Mouse (Mus musculus): ENCODE results near the gene Prss46. TPM values are rescaled to one million over a fixed set of nuclear protein-coding genes. Genes with fewer than 3 reads are reported as not detected.
A peak's percentile ranks its signal among the peaks of the same experiment; 100 is the strongest.

The Prss46 gene
- polyA plus RNA-seq, 1 experiment from 2014 or later: not detected

- Histone ChIP-seq H3K9me3 (replicated peaks) (no peaks in the 10 kb centered on the region), H3K36me3 (no peaks in the 10 kb centered on the region), H3K4me1 (peaks cover 4% of the 10 kb centered on the region), H3K27me3 (ENCODE audit: low read depth, poor library complexity, severe bottlenecking) (peaks cover 8% of the 10 kb centered on the region; the same call in 1 of the 2 replicates), H3K4me3 (no peak within 1 kb of the TSS), H3K27ac (no peak within 1 kb of the TSS)
- no peak for DNase-seq (ENCODE audit: low spot score)
- WGBS: 78% methylated on average over 19 of the region's 19 CpGs
These were observed 9.9 kb upstream of the Prss46 start, which contains the start of gene Prss45 for GRCm38 (mm10) chr9:110834411-110834810. Prss45 (plus strand) TSS chr9:110834588.

GRCm38 (mm10) chr9:110834961-110835360 lies 9.3 kb upstream of the Prss46 start:
- Histone ChIP-seq H3K4me1 (peaks cover 4% of the 10 kb centered on the region), H3K27me3 (ENCODE audit: low read depth, poor library complexity, severe bottlenecking) (peaks cover 8% of the 10 kb centered on the region; the same call in 1 of the 2 replicates), H3K27ac (no peak overlapping the region), H3K9me3 (replicated peaks) (no peaks in the 10 kb centered on the region), H3K4me3 (no peak overlapping the region), H3K36me3 (no peaks in the 10 kb centered on the region)
- WGBS: 36% methylated on average over 10 of the region's 10 CpGs
- DNase-seq (ENCODE audit: low spot score): no peak

- no peak overlapping the region for H3K4me3 ChIP-seq
- H3K4me1 ChIP-seq: peaks cover 7% of the 10 kb centered on the region
- H3K9me3 ChIP-seq (replicated peaks): no peaks in the 10 kb centered on the region
- no peak for DNase-seq (ENCODE audit: low spot score)
- no peaks in the 10 kb centered on the region for H3K36me3 ChIP-seq
- no peak overlapping the region for H3K27ac ChIP-seq
- 71% methylated on average over 2 of the region's 2 CpGs for WGBS
- H3K27me3 ChIP-seq (ENCODE audit: low read depth, poor library complexity, severe bottlenecking): peaks cover 8% of the 10 kb centered on the region; the same call in 1 of the 2 replicates
These were observed 8.2 kb upstream of the Prss46 start for GRCm38 (mm10) chr9:110836112-110836511.

GRCm38 (mm10) chr9:110840905-110841304 lies 3.4 kb upstream of the Prss46 start:
- Histone ChIP-seq H3K4me3 (no peak overlapping the region), H3K9me3 (replicated peaks) (no peaks in the 10 kb centered on the region), H3K36me3 (no peaks in the 10 kb centered on the region), H3K27ac (no peak overlapping the region), H3K4me1 (peaks cover 5% of the 10 kb centered on the region; the same call in 1 of the 2 replicates), H3K27me3 (ENCODE audit: low read depth, poor library complexity, severe bottlenecking) (no peaks in the 10 kb centered on the region)
- WGBS: 90% methylated on average over 6 of the region's 6 CpGs
- no peak for DNase-seq (ENCODE audit: low spot score)

GRCm38 (mm10) chr9:110841438-110841837 lies 2.9 kb upstream of the Prss46 start:
- H3K36me3 ChIP-seq: no peaks in the 10 kb centered on the region
- no peaks in the 10 kb centered on the region for H3K9me3 ChIP-seq (replicated peaks)
- H3K27me3 ChIP-seq (ENCODE audit: low read depth, poor library complexity, severe bottlenecking): no peaks in the 10 kb centered on the region
- no peak overlapping the region for H3K27ac ChIP-seq
- H3K4me3 ChIP-seq: no peak overlapping the region
- H3K4me1 ChIP-seq: peaks cover 5% of the 10 kb centered on the region; the same call in 1 of the 2 replicates
- 82% methylated on average over 2 of the region's 2 CpGs for WGBS
- DNase-seq (ENCODE audit: low spot score): no peak

- Histone ChIP-seq H3K27ac (no peak overlapping the region), H3K36me3 (no peaks in the 10 kb centered on the region), H3K27me3 (ENCODE audit: low read depth, poor library complexity, severe bottlenecking) (no peaks in the 10 kb centered on the region), H3K4me3 (no peak overlapping the region), H3K9me3 (replicated peaks) (no peaks in the 10 kb centered on the region), H3K4me1 (0 out of 2 replicates have a peak, but pooled peaks cover 2% of the 10 kb centered on the region)
- 87% methylated on average over 7 of the region's 7 CpGs for WGBS
- DNase-seq (ENCODE audit: low spot score): no peak
These were observed 4.9 kb downstream of the Prss46 start for GRCm38 (mm10) chr9:110849162-110849561.

GRCm38 (mm10) chr9:110855903-110856302 lies 11.6 kb downstream of the Prss46 start:
- Histone ChIP-seq H3K9me3 (replicated peaks) (no peaks in the 10 kb centered on the region), H3K27me3 (ENCODE audit: low read depth, poor library complexity, severe bottlenecking) (peaks cover 38% of the 10 kb centered on the region), H3K36me3 (no peaks in the 10 kb centered on the region), H3K4me3 (no peak overlapping the region), H3K4me1 (peaks cover 17% of the 10 kb centered on the region), H3K27ac (no peak overlapping the region)
- DNase-seq (ENCODE audit: low spot score): no peak
- 71% methylated on average over 7 of the region's 7 CpGs for WGBS

- peaks cover 38% of the 10 kb centered on the region for H3K27me3 ChIP-seq (ENCODE audit: low read depth, poor library complexity, severe bottlenecking)
- no peak for DNase-seq (ENCODE audit: low spot score)
- WGBS: 64% methylated on average over 4 of the region's 4 CpGs
These were observed 12.6 kb downstream of the Prss46 start for GRCm38 (mm10) chr9:110856920-110857319.

GRCm38 (mm10) chr9:110857781-110858472 lies 13.6 kb downstream of the Prss46 start, which contains the start of gene Prss50:
Prss50 (plus strand) TSS chr9:110857967.
- Histone ChIP-seq H3K27ac (peak within 1 kb of the TSS; percentile 54; the same call in 1 of the 2 replicates), H3K4me1 (peaks cover 15% of the 10 kb centered on the region), H3K9me3 (replicated peaks) (no peaks in the 10 kb centered on the region), H3K27me3 (ENCODE audit: low read depth, poor library complexity, severe bottlenecking) (peaks cover 38% of the 10 kb centered on the region), H3K4me3 (peak within 1 kb of the TSS; percentile 46), H3K36me3 (no peaks in the 10 kb centered on the region)
- 8% methylated on average over 49 of the region's 50 CpGs for WGBS
- DNase-seq (ENCODE audit: low spot score): peak; percentile 62

More at GRCm38 (mm10) chr9:110856920-110857319, 12.6 kb downstream of the Prss46 start:
- no peak overlapping the region for H3K4me3 ChIP-seq
- peaks cover 17% of the 10 kb centered on the region for H3K4me1 ChIP-seq
- H3K27ac ChIP-seq: no peak overlapping the region
- H3K9me3 ChIP-seq (replicated peaks): no peaks in the 10 kb centered on the region
- no peaks in the 10 kb centered on the region for H3K36me3 ChIP-seq

- Histone ChIP-seq H3K27ac (no peak overlapping the region), H3K27me3 (ENCODE audit: low read depth, poor library complexity, severe bottlenecking) (peaks cover 38% of the 10 kb centered on the region), H3K4me1 (peaks cover 15% of the 10 kb centered on the region), H3K9me3 (replicated peaks) (no peaks in the 10 kb centered on the region), H3K36me3 (no peaks in the 10 kb centered on the region), H3K4me3 (0 out of 2 replicates have a peak overlapping the region, but pooled peaks have one; percentile 46)
- DNase-seq (ENCODE audit: low spot score): no peak
- WGBS: 29% methylated on average over 5 of the region's 5 CpGs
These were observed 14.2 kb downstream of the Prss46 start for GRCm38 (mm10) chr9:110858523-110858922.

GRCm38 (mm10) chr9:110858967-110859596 lies 14.8 kb downstream of the Prss46 start:
- peaks cover 38% of the 10 kb centered on the region for H3K27me3 ChIP-seq (ENCODE audit: low read depth, poor library complexity, severe bottlenecking)
- H3K4me3 ChIP-seq: no peak overlapping the region
- H3K36me3 ChIP-seq: no peaks in the 10 kb centered on the region
- no peaks in the 10 kb centered on the region for H3K9me3 ChIP-seq (replicated peaks)
- 86% methylated on average over 5 of the region's 5 CpGs for WGBS
- no peak for DNase-seq (ENCODE audit: low spot score)
- peaks cover 15% of the 10 kb centered on the region for H3K4me1 ChIP-seq
- no peak overlapping the region for H3K27ac ChIP-seq

GRCm38 (mm10) chr9:110871030-110871429 lies 26.7 kb downstream of the Prss46 start:
- Histone ChIP-seq H3K9me3 (replicated peaks) (no peaks in the 10 kb centered on the region), H3K4me3 (no peak overlapping the region), H3K36me3 (no peaks in the 10 kb centered on the region), H3K27me3 (ENCODE audit: low read depth, poor library complexity, severe bottlenecking) (peaks cover 54% of the 10 kb centered on the region), H3K27ac (no peak overlapping the region), H3K4me1 (peaks cover 42% of the 10 kb centered on the region)
- WGBS: 22% methylated on average over 7 of the region's 7 CpGs
- peak; percentile 77 for DNase-seq (ENCODE audit: low spot score)
